Mouse (Mus musculus) kidney, adult 2 months (tissue): ENCODE data around the gene Metap1d. TPM values are rescaled to one million over a fixed set of nuclear protein-coding genes. Genes with fewer than 3 reads are reported as not detected.

ENCODE experiments used
- DNase-seq: peaks from one replicate; pipeline ENCODE4 v3.0.0; 2021
- H3K27ac ChIP-seq: fragments of 200-500 bp; 2 replicates; pipeline ENCODE4 v1.5.1; 2012; ENCODE audit warnings: low read depth, low read length, control low read depth, inconsistent platforms; ENCODE audit not compliant: insufficient read depth
- H3K27me3 ChIP-seq: fragments of 200-500 bp; replicated peaks from 2 replicates; pipeline ENCODE4 v1.6.1; 2012; ENCODE audit warnings: mild to moderate bottlenecking, moderate library complexity, low read length, inconsistent platforms; ENCODE audit not compliant: control insufficient read depth, insufficient read depth
- H3K36me3 ChIP-seq: fragments of 200-500 bp; 2 replicates; pipeline ENCODE4 v1.6.1; 2012; ENCODE audit warnings: mild to moderate bottlenecking, moderate library complexity, low read length, inconsistent platforms; ENCODE audit not compliant: control insufficient read depth, insufficient read depth
- H3K4me1 ChIP-seq: fragments of 200-500 bp; 2 replicates; pipeline ENCODE4 v1.6.1; 2011; ENCODE audit warnings: low read length; ENCODE audit not compliant: control insufficient read depth, insufficient read depth
- H3K4me3 ChIP-seq: fragments of 200-500 bp; 2 replicates; pipeline ENCODE4 v1.5.1; 2011; ENCODE audit warnings: mild to moderate bottlenecking, low read depth, low read length, control low read depth; ENCODE audit not compliant: insufficient read depth
- CTCF ChIP-seq: fragments of 200-500 bp; conservative IDR thresholded peaks from 2 replicates; pipeline ENCODE4 v1.5.1; 2011; ENCODE audit warnings: low read depth, mild to moderate bottlenecking, control low read depth, low read length, moderate library complexity, mixed read lengths; ENCODE audit not compliant: insufficient read depth, insufficient read length
- POLR2A ChIP-seq: fragments of 200-500 bp; IDR thresholded peaks from one replicate; pipeline ENCODE4 v1.6.1; 2011; ENCODE audit warnings: low read depth, low read length, control low read depth
- WGBS: fragments of 180-500 bp; shearing (Covaris S2); methylation state at CpG from one replicate; pipeline ENCODE4 v1.1.7; 2018; 5-methylcytosine and 5-hydroxymethylcytosine counted together
- polyA plus RNA-seq: library from polyadenylated mRNA; depleted of rRNA; stranded (reverse); fragments of >200 nt; gene quantifications from 2 replicates; pipeline ENCODE4 v1.2.3, GENCODE M21; 2012

Metap1d gene
- polyA plus RNA-seq, 1 experiment: 34.6 TPM

DNA sequence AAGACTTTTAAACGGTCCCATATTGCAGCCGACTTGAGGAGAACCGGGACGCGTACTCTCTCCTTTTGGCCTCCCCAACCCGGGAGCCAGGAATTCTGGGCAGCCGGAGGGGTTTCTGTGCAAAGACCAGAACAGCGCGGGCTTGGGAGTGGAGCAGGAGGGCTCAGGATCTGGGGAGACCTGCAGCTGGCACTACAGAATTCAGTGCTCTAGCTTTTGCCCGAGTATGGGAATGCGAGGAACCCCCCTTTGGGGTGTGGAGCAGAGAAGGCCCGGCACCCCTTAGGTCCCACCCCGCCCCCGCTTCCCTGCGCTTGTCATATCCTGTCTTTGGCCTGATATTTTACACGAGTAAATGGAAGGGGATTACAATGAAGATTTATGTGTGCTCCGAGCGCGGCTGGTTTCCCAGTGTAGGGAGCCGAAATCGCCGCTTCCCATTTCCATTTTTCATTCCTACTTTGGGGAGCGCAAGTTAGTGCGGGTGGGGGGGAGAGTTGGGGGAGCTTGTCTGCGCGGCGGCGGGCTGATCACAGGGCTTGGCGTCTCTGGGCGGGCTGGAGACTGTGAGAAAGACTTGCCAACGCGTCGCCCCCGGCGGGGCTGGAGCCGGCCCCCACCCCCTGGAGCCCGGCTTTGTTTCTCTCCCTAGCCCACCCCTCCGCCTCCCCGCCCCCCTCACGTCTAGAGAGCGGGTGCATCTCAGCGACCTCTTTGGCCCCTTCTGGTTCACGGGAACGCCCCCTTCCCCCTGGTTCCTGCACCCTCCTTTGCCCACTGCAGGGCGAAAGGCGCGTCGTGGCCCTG, 87.7 kb downstream of the Metap1d start:
- H3K4me3 ChIP-seq: no peak overlapping the region; the same call in 1 of the 2 replicates
- peaks cover 35% of the 10 kb centered on the region for H3K27me3 ChIP-seq
- TF ChIP-seq CTCF: no peak
- no peak for TF ChIP-seq POLR2A
- H3K27ac ChIP-seq: no peak overlapping the region
- peak; percentile 3 for DNase-seq
- 0 out of 2 replicates have a peak, but pooled peaks cover 3% of the 10 kb centered on the region for H3K4me1 ChIP-seq
- WGBS: 3% methylated on average over 47 of the region's 48 CpGs
- no peaks in the 10 kb centered on the region for H3K36me3 ChIP-seq

GRCm38 (mm10) chr2:71541418-71542226, 88.5 kb downstream of the Metap1d start:
- DNase-seq: no peak
- Histone ChIP-seq H3K36me3 (no peaks in the 10 kb centered on the region), H3K4me1 (0 out of 2 replicates have a peak, but pooled peaks cover 3% of the 10 kb centered on the region), H3K27ac (no peak overlapping the region), H3K27me3 (peaks cover 38% of the 10 kb centered on the region), H3K4me3 (no peak overlapping the region)
- TF ChIP-seq CTCF: no peak
- no peak for TF ChIP-seq POLR2A
- 11% methylated on average over 37 of the region's 37 CpGs for WGBS

DNA sequence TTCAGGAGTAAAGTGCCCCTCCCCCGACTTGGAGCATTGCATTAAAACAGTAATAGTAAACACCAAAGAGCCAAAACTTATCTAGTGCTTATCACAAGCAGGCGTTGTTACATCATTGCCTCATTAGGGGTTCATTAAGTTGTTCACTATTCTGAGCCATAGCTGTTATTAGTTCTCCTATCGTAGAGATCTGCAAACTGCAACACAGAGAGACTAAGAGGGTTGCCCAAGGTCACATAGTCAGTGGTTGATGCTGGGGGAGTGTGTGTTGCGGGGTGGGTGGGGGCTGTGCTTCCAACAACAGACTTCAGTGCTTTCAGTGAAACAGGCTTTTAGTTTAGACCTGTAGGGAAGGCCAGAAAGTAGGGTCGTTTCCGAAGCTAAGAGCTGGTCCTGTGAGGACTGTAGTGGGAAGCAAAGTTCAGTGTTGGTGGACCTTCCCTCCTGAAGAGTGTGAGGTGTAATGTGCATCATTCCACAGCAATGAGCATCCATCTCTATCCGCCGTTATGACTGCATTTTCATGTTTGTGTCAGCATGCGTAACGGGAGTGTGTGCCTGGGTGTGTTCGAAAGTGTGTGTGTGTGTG, 89.2 kb downstream of the Metap1d start:
- TF ChIP-seq CTCF (no peak), POLR2A (no peak)
- 14% methylated on average over 11 of the region's 11 CpGs for WGBS
- no peak overlapping the region for H3K27ac ChIP-seq
- H3K36me3 ChIP-seq: no peaks in the 10 kb centered on the region
- H3K4me3 ChIP-seq: no peak overlapping the region
- peaks cover 41% of the 10 kb centered on the region for H3K27me3 ChIP-seq
- 0 out of 2 replicates have a peak, but pooled peaks cover 3% of the 10 kb centered on the region for H3K4me1 ChIP-seq
- DNase-seq: no peak

- Histone ChIP-seq H3K4me3 (no peak overlapping the region), H3K27ac (no peak overlapping the region), H3K36me3 (no peaks in the 10 kb centered on the region), H3K27me3 (peaks cover 39% of the 10 kb centered on the region), H3K4me1 (0 out of 2 replicates have a peak, but pooled peaks cover 3% of the 10 kb centered on the region)
- TF ChIP-seq POLR2A (no peak), CTCF (no peak)
- DNase-seq: peak; percentile 27
- WGBS: 3% methylated on average over 30 of the region's 30 CpGs
These were observed 89.8 kb downstream of the Metap1d start for GRCm38 (mm10) chr2:71542816-71543301.

DNA sequence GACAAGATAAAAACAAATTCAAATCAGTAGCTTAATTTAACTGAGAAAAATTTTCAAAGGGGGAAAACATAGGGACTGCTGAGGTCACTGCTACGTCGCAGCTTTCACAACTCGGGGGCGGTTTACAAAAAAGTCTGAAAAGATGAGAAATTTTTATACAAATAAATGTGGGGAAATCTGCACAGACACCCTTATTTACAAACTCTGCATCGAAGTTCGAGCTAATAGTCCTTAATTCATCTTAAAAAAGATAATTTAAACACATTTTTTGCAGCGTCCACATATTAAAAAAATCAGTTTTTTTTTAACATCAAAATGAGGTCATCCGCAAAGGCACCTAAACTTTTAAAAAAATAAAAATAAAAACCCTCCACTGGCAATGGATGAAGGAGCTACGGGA, 90.5 kb downstream of the Metap1d start:
- TF ChIP-seq CTCF: no peak
- Histone ChIP-seq H3K4me1 (0 out of 2 replicates have a peak, but pooled peaks cover 3% of the 10 kb centered on the region), H3K27me3 (peaks cover 39% of the 10 kb centered on the region), H3K4me3 (no peak overlapping the region), H3K36me3 (no peaks in the 10 kb centered on the region), H3K27ac (no peak overlapping the region)
- DNase-seq: peak; percentile 3
- 15% methylated on average over 9 of the region's 9 CpGs for WGBS

GRCm38 (mm10) chr2:71543948-71544347, 90.9 kb downstream of the Metap1d start:
- WGBS: 7% methylated on average over 20 of the region's 20 CpGs
- DNase-seq: no peak
- Histone ChIP-seq H3K4me1 (0 out of 2 replicates have a peak, but pooled peaks cover 3% of the 10 kb centered on the region), H3K27me3 (peaks cover 39% of the 10 kb centered on the region), H3K36me3 (no peaks in the 10 kb centered on the region), H3K27ac (no peak overlapping the region), H3K4me3 (no peak overlapping the region)
- TF ChIP-seq CTCF: no peak
- TF ChIP-seq POLR2A: no peak
